Mouse (Mus musculus) midbrain, embryonic 14.5 days (tissue): ENCODE measurements around the gene Pnpla1. TPM values are rescaled to one million over a fixed set of nuclear protein-coding genes. Genes with fewer than 3 reads are reported as not detected.

Source experiments
- ATAC-seq: fragments of 200-750 bp; cut with Nextera tagmentation; 2 replicates; pipeline ENCODE4 v1.8.0; 2017; ENCODE audit warnings: moderate number of reproducible peaks, moderate library complexity; ENCODE audit not compliant: low FRiP score, low TSS enrichment
- DNase-seq: peaks from one replicate; pipeline ENCODE4 v3.0.0-alpha.2; 2015
- H3K27ac ChIP-seq: fragments of 300-500 bp; sonication (generic); replicated peaks from 2 replicates; pipeline ENCODE4 v1.5.1; 2014; ENCODE audit warnings: mild to moderate bottlenecking, low read depth, low read length, moderate library complexity
- H3K27me3 ChIP-seq: fragments of 300-500 bp; sonication (generic); 2 replicates; pipeline ENCODE4 v1.6.1; 2014; ENCODE audit warnings: low read length, control low read depth, mixed read lengths; ENCODE audit not compliant: control insufficient read depth, insufficient read depth
- H3K36me3 ChIP-seq: fragments of 300-500 bp; sonication (generic); 2 replicates; pipeline ENCODE4 v1.6.1; 2014; ENCODE audit warnings: low read length, control low read depth; ENCODE audit not compliant: control insufficient read depth, insufficient read depth
- H3K4me1 ChIP-seq: fragments of 300-500 bp; sonication (generic); 2 replicates; pipeline ENCODE4 v1.6.1; 2014; ENCODE audit warnings: mild to moderate bottlenecking, antibody characterized with exemption, low read length, control low read depth; ENCODE audit not compliant: control insufficient read depth, insufficient read depth
- H3K4me2 ChIP-seq: fragments of 300-500 bp; sonication (generic); 2 replicates; pipeline ENCODE4 v1.6.1; 2014; ENCODE audit warnings: mild to moderate bottlenecking, low read length, moderate library complexity
- H3K4me3 ChIP-seq: fragments of 300-500 bp; sonication (generic); replicated peaks from 2 replicates; pipeline ENCODE4 v1.5.1; 2014; ENCODE audit warnings: low read depth, low read length
- H3K9ac ChIP-seq: fragments of 300-500 bp; sonication (generic); replicated peaks from 2 replicates; pipeline ENCODE4 v1.6.1; 2014; ENCODE audit warnings: mild to moderate bottlenecking, low read length, moderate library complexity
- H3K9me3 ChIP-seq: fragments of 300-500 bp; sonication (generic); 2 replicates; pipeline ENCODE4 v1.6.1; 2016; ENCODE audit warnings: low read length, control low read depth, mixed read lengths; ENCODE audit not compliant: control insufficient read depth
- WGBS: fragments of 180-500 bp; shearing (Covaris S2); extraction: QIAGEN DNeasy Blood & Tissue Kit; methylation state at CpG from one replicate; pipeline ENCODE4 v1.1.7; 2014; 5-methylcytosine and 5-hydroxymethylcytosine counted together
- polyA plus RNA-seq: library from polyadenylated mRNA; unstranded; fragments of >200 nt; fragmentation: Nextera tagmentation; extraction: Ambion mirVana; gene quantifications from 2 replicates; pipeline ENCODE4 v1.2.1, GENCODE M21; 2014

Pnpla1 gene
- polyA plus RNA-seq, 1 experiment from 2014 or later: not detected

- no peaks in the 10 kb centered on the region for H3K9me3 ChIP-seq
- H3K36me3 ChIP-seq: no peaks in the 10 kb centered on the region
- H3K4me2 ChIP-seq: no peak overlapping the region
- H3K27me3 ChIP-seq: no peaks in the 10 kb centered on the region
- no peak for DNase-seq
- WGBS: 79% methylated on average over 10 of the region's 10 CpGs
- no peak overlapping the region for H3K27ac ChIP-seq
- H3K4me3 ChIP-seq: no peak overlapping the region
- no peaks in the 10 kb centered on the region for H3K4me1 ChIP-seq
- no peak for ATAC-seq
- H3K9ac ChIP-seq: no peak overlapping the region
These were observed 78.6 kb downstream of the Pnpla1 start for GRCm38 (mm10) chr17:28936622-28937345.

Other genes with a start within 250 kb of the Pnpla1 start
- 101 and 125 TPM in 2 replicates for gene Srpk1, start 235.7 kb upstream of the Pnpla1 start, polyA plus RNA-seq
- gene Slc26a8, start 168.2 kb upstream of the Pnpla1 start, polyA plus RNA-seq: 1.4 and 1.8 TPM in 2 replicates
- 26.8 and 32.7 TPM in 2 replicates for gene Mapk14, start 167.1 kb upstream of the Pnpla1 start, polyA plus RNA-seq
- gene AC170998.1, start 132.3 kb upstream of the Pnpla1 start, polyA plus RNA-seq: 2.1 TPM in 2 replicates
- gene Mapk13, start 89.1 kb upstream of the Pnpla1 start, polyA plus RNA-seq: 0.19 and 0.61 TPM in 2 replicates
- 4.7 and 8.2 TPM in 2 replicates for gene Brpf3, start 57.3 kb upstream of the Pnpla1 start, polyA plus RNA-seq
- 1.0 and 1.2 TPM in 2 replicates for gene 4930539E08Rik, start 56.9 kb downstream of the Pnpla1 start, polyA plus RNA-seq
- not detected in 2 replicates for gene Pxt1, start 85.4 kb downstream of the Pnpla1 start, polyA plus RNA-seq
- gene Kctd20, start 93.5 kb downstream of the Pnpla1 start, polyA plus RNA-seq: 61.1 and 93.6 TPM in 2 replicates
- gene Stk38, start 149.6 kb downstream of the Pnpla1 start, polyA plus RNA-seq: 74.8 and 102 TPM in 2 replicates
- gene Srsf3, start 174.2 kb downstream of the Pnpla1 start, polyA plus RNA-seq: 486 and 559 TPM in 2 replicates
- 80.8 and 109 TPM in 2 replicates for gene Cdkn1a, start 232.6 kb downstream of the Pnpla1 start, polyA plus RNA-seq